Comparison of ENCODE assay signal across 26 mouse cellular contexts in genomic region chr2:18971564-18971963, GRCm38 (mm10). TPM values are rescaled to one million over a fixed set of nuclear protein-coding genes. Genes with fewer than 3 reads are reported as not detected.
"Had no signal": no experiment of that assay in that cellular context is flagged by ENCODE, and none has a peak within 500 bp of the region (broad histone marks: within the 10 kb centered on the region; RNA-seq: fewer than 3 reads in every experiment).

No protein-coding gene starts in this region.

- H3K36me3 ChIP-seq: heart, embryonic 15.5 days; hindbrain, embryonic 10.5 days; hindbrain, embryonic 12.5 days; intestine, embryonic 15.5 days; limb, embryonic 13.5 days; limb, embryonic 15.5 days had no signal

- H3K9ac ChIP-seq: heart, embryonic 13.5 days; heart, embryonic 15.5 days; hindbrain, embryonic 12.5 days; hindbrain, embryonic 14.5 days; intestine, embryonic 15.5 days; limb, embryonic 13.5 days; limb, embryonic 15.5 days; liver, embryonic 14.5 days had no signal

- H3K4me2 ChIP-seq: heart, embryonic 11.5 days; heart, embryonic 13.5 days; heart, embryonic 15.5 days; hindbrain, embryonic 12.5 days; hindbrain, embryonic 14.5 days; intestine, embryonic 15.5 days; limb, embryonic 13.5 days; limb, embryonic 15.5 days had no signal

- H3K4me1 ChIP-seq: limb, embryonic 15.5 days had no signal

- DNase-seq: gastrocnemius, postnatal 14 days; gastrocnemius, postnatal 36 days; heart, adult 2 months; heart, postnatal 4 days; kidney, adult 18-20 months; kidney, adult 8-10 months; kidney, postnatal 14 days; kidney, postnatal 36 days; layer of hippocampus, adult 9-11 months; layer of hippocampus, postnatal 36 days; left cerebral cortex, postnatal 4 days; lung, adult 18-20 months had no signal

- H3K27ac ChIP-seq: heart, adult 2 months; heart, embryonic 13.5 days; heart, embryonic 15.5 days; hindbrain, embryonic 10.5 days; hindbrain, embryonic 12.5 days; hindbrain, embryonic 14.5 days; intestine, embryonic 15.5 days; limb, embryonic 13.5 days; limb, embryonic 15.5 days; liver, embryonic 14.5 days had no signal

- H3K4me3 ChIP-seq: heart, adult 2 months; heart, embryonic 13.5 days; heart, embryonic 15.5 days; hindbrain, embryonic 10.5 days; hindbrain, embryonic 12.5 days; intestine, embryonic 15.5 days; limb, embryonic 13.5 days; limb, embryonic 15.5 days had no signal

- H3K27me3 ChIP-seq: heart, embryonic 13.5 days; heart, embryonic 15.5 days; hindbrain, embryonic 12.5 days; intestine, embryonic 15.5 days; limb, embryonic 13.5 days; limb, embryonic 15.5 days had no signal

- ATAC-seq: hindbrain, embryonic 16.5 days; inflammation-experienced regulatory T-cells, adult 6 months; intestine, embryonic 15.5 days had no signal

- H3K9me3 ChIP-seq: intestine, embryonic 15.5 days had no signal

RNA-seq across cellular contexts. Expression of gene 4930426L09Rik, which starts 26.6 kb away (rescaled TPM):
- total RNA-seq: gastrocnemius, adult 18-20 months; gastrocnemius, adult 8-10 months; gastrocnemius, postnatal 36 days; heart, adult 2 months had no signal
